Mouse (Mus musculus) limb, embryonic 13.5 days (tissue): Measurements from ENCODE around the gene Thap7. TPM values are rescaled to one million over a fixed set of nuclear protein-coding genes. Genes with fewer than 3 reads are reported as not detected.
"Not testable (repeated sequence)": the region's sequence is repeated elsewhere in the genome, so short reads cannot be mapped to it uniquely, and the experiment has no call there.

Experiments
- ATAC-seq: fragments of 200-750 bp; cut with Nextera tagmentation; 2 replicates; pipeline ENCODE4 v1.8.0; 2017; ENCODE audit warnings: low read depth, moderate number of reproducible peaks, moderate TSS enrichment; ENCODE audit not compliant: low FRiP score
- H3K27ac ChIP-seq: fragments of 300-500 bp; sonication (generic); 2 replicates; pipeline ENCODE4 v1.5.1; 2015; ENCODE audit warnings: inconsistent platforms, mild to moderate bottlenecking, moderate library complexity
- H3K27me3 ChIP-seq: fragments of 300-500 bp; sonication (generic); 2 replicates; pipeline ENCODE4 v1.6.1; 2015; ENCODE audit warnings: mild to moderate bottlenecking, inconsistent platforms
- H3K36me3 ChIP-seq: fragments of 300-500 bp; sonication (generic); 2 replicates; pipeline ENCODE4 v1.6.1; 2015; ENCODE audit warnings: inconsistent platforms, mild to moderate bottlenecking, moderate library complexity
- H3K4me1 ChIP-seq: fragments of 300-500 bp; sonication (generic); 2 replicates; pipeline ENCODE4 v1.6.1; 2015; ENCODE audit warnings: inconsistent platforms
- H3K4me2 ChIP-seq: fragments of 300-500 bp; sonication (generic); replicated peaks from 2 replicates; pipeline ENCODE4 v1.6.1; 2015; ENCODE audit warnings: inconsistent platforms, mild to moderate bottlenecking, moderate library complexity
- H3K4me3 ChIP-seq: fragments of 300-500 bp; sonication (generic); 2 replicates; pipeline ENCODE4 v1.5.1; 2015; ENCODE audit warnings: moderate library complexity, mild to moderate bottlenecking, inconsistent platforms
- H3K9ac ChIP-seq: fragments of 300-500 bp; sonication (generic); 2 replicates; pipeline ENCODE4 v1.6.1; 2015; ENCODE audit warnings: mild to moderate bottlenecking, inconsistent platforms
- H3K9me3 ChIP-seq: fragments of 300-500 bp; sonication (generic); 2 replicates; pipeline ENCODE4 v1.6.1; 2016; ENCODE audit warnings: inconsistent platforms
- WGBS: fragments of 180-500 bp; shearing (Covaris S2); methylation state at CpG from one replicate; pipeline ENCODE4 v1.1.7; 2015; 5-methylcytosine and 5-hydroxymethylcytosine counted together
- polyA plus RNA-seq: library from polyadenylated mRNA; unstranded; fragments of >200 nt; fragmentation: Nextera tagmentation; extraction: Ambion mirVana; gene quantifications from 2 replicates; pipeline ENCODE4 v1.2.1, GENCODE M21; 2015

The Thap7 gene
- polyA plus RNA-seq, 1 experiment from 2014 or later: 75.2 TPM

- Histone ChIP-seq H3K36me3 (no peaks in the 10 kb centered on the region), H3K4me1 (peaks cover 59% of the 10 kb centered on the region), H3K27me3 (peaks cover 21% of the 10 kb centered on the region), H3K27ac (no peak overlapping the region), H3K9ac (0 out of 2 replicates have a peak overlapping the region, but pooled peaks have one; percentile 4), H3K4me3 (no peak overlapping the region), H3K9me3 (no peaks in the 10 kb centered on the region), H3K4me2 (0 out of 2 replicates have a peak overlapping the region, but pooled peaks have one; percentile 2)
- WGBS: 1% methylated on average over 5 of the region's 5 CpGs
- no peak for ATAC-seq
Measured at GRCm38 (mm10) chr16:17557947-17558480, 27.1 kb upstream of the Thap7 start.

GRCm38 (mm10) chr16:17556907-17557306 is 26.0 kb upstream of the Thap7 start:
- no peak for ATAC-seq
- WGBS: 53% methylated on average over 4 of the region's 4 CpGs
- H3K4me1 ChIP-seq: peaks cover 52% of the 10 kb centered on the region
- H3K36me3 ChIP-seq: no peaks in the 10 kb centered on the region
- H3K27me3 ChIP-seq: peaks cover 10% of the 10 kb centered on the region
- H3K4me3 ChIP-seq: no peak overlapping the region
- no peak overlapping the region for H3K9ac ChIP-seq
- no peak overlapping the region for H3K4me2 ChIP-seq
- no peak overlapping the region for H3K27ac ChIP-seq
- no peaks in the 10 kb centered on the region for H3K9me3 ChIP-seq

DNA sequence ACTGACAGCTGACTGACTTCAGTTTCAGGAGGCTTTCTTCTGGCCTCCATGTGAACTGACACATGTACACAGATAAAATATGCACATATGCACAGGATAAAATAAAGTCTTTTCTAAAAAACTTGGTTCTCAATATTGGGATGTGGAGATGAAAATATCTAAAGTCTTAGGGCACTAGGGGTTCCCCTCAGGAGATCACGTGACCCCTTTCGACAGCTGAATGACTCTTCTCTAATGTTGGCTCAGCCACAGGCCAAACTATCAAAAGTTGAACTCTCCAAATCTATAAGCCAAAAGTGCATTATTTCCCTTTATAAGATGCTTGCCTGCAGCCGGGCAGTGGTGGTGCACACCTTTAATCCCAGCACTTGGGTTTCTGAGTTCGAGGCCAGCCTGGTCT is 25.2 kb upstream of the Thap7 start:
- WGBS: 80% methylated on average over 4 of the region's 4 CpGs
- Histone ChIP-seq H3K9me3 (no peaks in the 10 kb centered on the region), H3K4me3 (no peak overlapping the region), H3K36me3 (no peaks in the 10 kb centered on the region), H3K9ac (no peak overlapping the region), H3K4me1 (peaks cover 45% of the 10 kb centered on the region), H3K4me2 (no peak overlapping the region), H3K27ac (no peak overlapping the region), H3K27me3 (peaks cover 10% of the 10 kb centered on the region)
- no peak for ATAC-seq

DNA sequence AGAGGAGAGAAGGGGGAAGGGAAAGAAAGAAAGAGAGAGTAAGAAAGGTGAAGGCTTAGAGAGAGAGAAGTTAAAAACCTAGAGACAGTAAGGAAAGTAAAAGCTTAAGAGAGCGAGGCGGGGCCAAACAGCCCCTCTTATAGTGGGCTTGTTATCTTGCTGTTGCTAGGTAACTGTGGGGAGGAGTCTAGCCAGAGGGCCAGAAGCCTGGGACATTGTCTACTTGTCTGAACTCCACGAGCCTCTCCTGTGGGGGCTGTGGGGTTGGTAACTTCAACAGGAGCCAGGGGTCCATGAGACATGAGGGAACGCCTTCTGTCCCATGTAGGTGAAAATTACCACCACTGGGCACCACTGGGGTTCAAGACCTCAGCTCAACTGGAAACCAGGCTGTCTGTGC is 23.8 kb upstream of the Thap7 start:
- WGBS: 28% methylated on average over 4 of the region's 4 CpGs
- not testable (repeated sequence) for H3K9ac ChIP-seq, H3K4me3 ChIP-seq, H3K27me3 ChIP-seq, H3K9me3 ChIP-seq, H3K36me3 ChIP-seq
- 0 out of 2 replicates have a peak, but pooled peaks have one; percentile 28 for ATAC-seq
- H3K4me1 ChIP-seq: peaks cover 36% of the 10 kb centered on the region
- H3K4me2 ChIP-seq: peak overlapping the region; percentile 54
- peak overlapping the region; percentile 78; the same call in 1 of the 2 replicates for H3K27ac ChIP-seq

DNA sequence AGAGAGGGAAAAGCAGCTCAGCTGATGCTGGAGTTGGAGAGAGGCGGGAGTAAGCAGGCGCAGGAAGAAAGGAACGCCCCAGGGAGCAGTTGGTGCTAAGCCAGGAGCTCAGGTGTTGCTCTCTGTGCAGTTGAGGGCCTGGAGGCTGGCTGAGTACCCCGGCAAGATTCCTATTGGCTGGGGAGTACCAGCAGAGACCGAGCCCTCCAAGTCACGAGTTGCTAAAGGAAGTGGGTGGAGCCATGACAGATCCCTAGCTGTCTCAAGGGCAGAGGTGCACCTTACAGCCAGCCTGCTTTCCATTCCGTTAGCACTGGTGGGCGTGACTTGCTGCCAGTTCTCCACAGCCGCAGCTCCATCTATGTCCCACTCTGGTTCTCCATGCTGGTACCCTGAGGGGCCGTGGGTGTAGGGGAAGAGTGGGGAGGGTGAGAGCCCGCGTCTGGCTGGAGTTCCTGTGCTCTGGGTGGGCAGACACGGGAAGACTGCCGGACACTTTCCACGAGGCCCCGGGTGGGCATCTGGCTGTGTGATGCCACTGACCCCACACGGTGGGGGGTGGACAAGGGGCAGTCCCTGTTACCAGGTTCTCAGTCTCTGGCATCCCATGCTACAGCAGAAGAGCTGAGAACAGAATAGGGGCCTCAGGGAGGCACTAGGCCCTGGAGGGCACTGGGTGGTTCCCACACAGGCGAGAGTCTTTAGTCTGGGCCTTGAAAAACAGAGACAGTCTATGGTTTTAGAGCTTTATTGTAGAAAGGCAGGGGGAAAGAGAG is 23.2 kb upstream of the Thap7 start:
- peak; percentile 93 for ATAC-seq
- Histone ChIP-seq H3K4me2 (peak overlapping the region; percentile 54), H3K27ac (peak overlapping the region; percentile 78), H3K4me1 (peaks cover 32% of the 10 kb centered on the region), H3K27me3 (no peaks in the 10 kb centered on the region; the same call in 1 of the 2 replicates), H3K9ac (peak overlapping the region; percentile 48; the same call in 1 of the 2 replicates), H3K9me3 (no peaks in the 10 kb centered on the region), H3K4me3 (peak overlapping the region; percentile 22), H3K36me3 (no peaks in the 10 kb centered on the region)
- WGBS: 9% methylated on average over 18 of the region's 18 CpGs

DNA sequence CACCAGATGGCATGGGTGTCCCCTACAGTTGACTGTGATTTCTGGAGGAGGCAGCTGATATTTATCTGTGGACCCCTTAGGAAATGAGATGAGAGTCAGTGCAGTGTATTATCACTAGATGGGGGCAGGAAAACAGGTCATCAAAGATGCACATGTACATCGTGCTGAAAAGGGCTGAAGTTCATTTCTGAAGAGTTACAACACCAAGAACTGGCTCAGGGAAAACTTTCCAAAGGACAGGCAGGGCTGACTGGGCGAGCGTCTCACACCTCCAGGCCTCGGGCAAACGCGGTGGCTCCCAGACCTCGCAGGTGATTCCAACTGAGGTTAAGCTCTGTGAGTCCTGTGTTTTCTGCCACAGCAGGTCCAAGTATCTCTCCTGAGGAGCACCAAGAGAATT is 21.9 kb upstream of the Thap7 start:
- Histone ChIP-seq H3K4me1 (peaks cover 21% of the 10 kb centered on the region), H3K27me3 (no peaks in the 10 kb centered on the region; the same call in 1 of the 2 replicates), H3K9ac (no peak overlapping the region), H3K4me2 (no peak overlapping the region), H3K4me3 (no peak overlapping the region), H3K9me3 (0 out of 2 replicates have a peak, but pooled peaks cover under 1% of the 10 kb centered on the region), H3K36me3 (no peaks in the 10 kb centered on the region), H3K27ac (no peak overlapping the region)
- no peak for ATAC-seq
- 75% methylated on average over 7 of the region's 7 CpGs for WGBS

GRCm38 (mm10) chr16:17542632-17543031 is 11.7 kb upstream of the Thap7 start:
- no peaks in the 10 kb centered on the region for H3K4me1 ChIP-seq
- 0 out of 2 replicates have a peak, but pooled peaks cover 1% of the 10 kb centered on the region for H3K9me3 ChIP-seq
- no peak for ATAC-seq
- no peak overlapping the region for H3K4me3 ChIP-seq
- H3K4me2 ChIP-seq: no peak overlapping the region
- WGBS: 63% methylated on average over 2 of the region's 2 CpGs
- no peak overlapping the region for H3K9ac ChIP-seq
- H3K36me3 ChIP-seq: no peaks in the 10 kb centered on the region
- no peak overlapping the region for H3K27ac ChIP-seq
- H3K27me3 ChIP-seq: peaks cover 9% of the 10 kb centered on the region

- Histone ChIP-seq H3K36me3 (no peaks in the 10 kb centered on the region), H3K9ac (no peak overlapping the region), H3K27ac (no peak overlapping the region), H3K4me3 (no peak overlapping the region), H3K9me3 (no peaks in the 10 kb centered on the region), H3K4me2 (no peak overlapping the region), H3K4me1 (peaks cover 7% of the 10 kb centered on the region), H3K27me3 (peaks cover 9% of the 10 kb centered on the region)
- 93% methylated on average over 3 of the region's 3 CpGs for WGBS
- no peak for ATAC-seq
Measured at GRCm38 (mm10) chr16:17536584-17536983, 5.6 kb upstream of the Thap7 start.

GRCm38 (mm10) chr16:17532676-17533329 is 1.9 kb upstream of the Thap7 start:
- no peak overlapping the region for H3K4me2 ChIP-seq
- no peak for ATAC-seq
- H3K9me3 ChIP-seq: no peaks in the 10 kb centered on the region
- 70% methylated on average over 14 of the region's 14 CpGs for WGBS
- peaks cover 13% of the 10 kb centered on the region for H3K36me3 ChIP-seq
- peaks cover 20% of the 10 kb centered on the region for H3K4me1 ChIP-seq
- H3K9ac ChIP-seq: no peak overlapping the region
- no peaks in the 10 kb centered on the region for H3K27me3 ChIP-seq
- no peak overlapping the region for H3K27ac ChIP-seq
- H3K4me3 ChIP-seq: no peak overlapping the region

DNA sequence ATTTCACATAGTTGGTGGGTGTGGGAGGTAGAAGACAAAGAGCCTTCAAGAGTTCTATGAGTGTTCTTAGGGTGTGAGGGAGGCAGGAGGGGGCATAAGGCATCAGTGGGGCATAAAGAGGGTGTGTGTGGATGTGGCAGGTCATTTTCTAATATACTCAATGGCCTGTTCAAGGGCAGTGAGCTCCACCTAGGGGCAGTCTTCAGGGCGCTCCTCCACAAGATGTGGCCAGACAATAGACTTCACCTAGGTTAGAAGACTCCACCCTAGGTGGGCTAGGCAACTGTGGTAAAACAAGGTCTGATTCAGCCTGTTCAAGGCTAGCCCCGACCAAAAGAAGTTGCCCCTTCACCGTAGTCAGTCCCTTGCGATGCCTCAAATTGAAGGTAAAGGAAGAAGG is 1.3 kb upstream of the Thap7 start:
- ATAC-seq: no peak
- Histone ChIP-seq H3K9ac (no peak overlapping the region), H3K4me1 (peaks cover 20% of the 10 kb centered on the region), H3K27me3 (no peaks in the 10 kb centered on the region), H3K27ac (no peak overlapping the region), H3K4me2 (peak overlapping the region; percentile 93; the same call in 1 of the 2 replicates), H3K36me3 (peaks cover 18% of the 10 kb centered on the region), H3K9me3 (no peaks in the 10 kb centered on the region), H3K4me3 (no peak overlapping the region)
- 58% methylated on average over 4 of the region's 4 CpGs for WGBS

DNA sequence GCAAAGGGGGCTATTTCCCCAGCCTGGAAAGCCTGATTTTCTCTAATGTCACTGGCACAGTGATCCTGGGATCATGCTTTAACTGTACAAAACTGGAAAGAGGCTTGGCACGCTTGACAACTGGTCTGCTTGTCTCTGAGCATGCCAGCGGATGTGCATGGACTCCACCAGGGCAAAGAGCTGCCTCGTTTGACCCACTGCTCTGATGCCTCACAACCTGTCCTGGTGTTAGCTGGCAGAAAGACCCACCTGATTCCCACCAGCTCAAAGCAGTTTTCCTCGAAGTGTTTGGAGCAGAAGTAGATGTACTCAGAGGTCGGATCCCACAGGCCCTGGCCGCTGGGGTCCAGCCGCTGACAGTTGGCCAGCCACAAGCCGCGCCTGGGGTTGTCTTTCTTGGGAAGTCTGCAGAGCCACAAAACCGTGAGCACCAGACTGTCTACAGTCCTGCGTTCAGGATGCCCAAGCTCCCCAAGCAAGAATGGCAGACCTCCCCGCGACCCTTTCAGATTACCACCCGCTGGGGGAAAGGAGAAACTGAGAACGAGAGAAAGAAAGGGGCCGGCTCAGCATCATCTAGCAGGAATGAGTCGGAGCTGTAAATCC is 852 bp downstream of the Thap7 start:
- H3K9me3 ChIP-seq: no peaks in the 10 kb centered on the region
- H3K4me2 ChIP-seq: peak overlapping the region; percentile 93
- 17% methylated on average over 17 of the region's 17 CpGs for WGBS
- peaks cover 40% of the 10 kb centered on the region for H3K36me3 ChIP-seq
- 0 out of 2 replicates have a peak, but pooled peaks have one; percentile 1 for ATAC-seq
- H3K9ac ChIP-seq: peak overlapping the region; percentile 90
- H3K4me3 ChIP-seq: peak overlapping the region; percentile 78
- H3K4me1 ChIP-seq: peaks cover 20% of the 10 kb centered on the region
- peak overlapping the region; percentile 96 for H3K27ac ChIP-seq
- no peaks in the 10 kb centered on the region for H3K27me3 ChIP-seq

GRCm38 (mm10) chr16:17528276-17528675 is 2.7 kb downstream of the Thap7 start:
- peaks cover 56% of the 10 kb centered on the region for H3K36me3 ChIP-seq
- no peak for ATAC-seq
- H3K4me2 ChIP-seq: no peak overlapping the region
- 83% methylated on average over 13 of the region's 13 CpGs for WGBS
- no peak overlapping the region for H3K27ac ChIP-seq
- peaks cover 20% of the 10 kb centered on the region for H3K4me1 ChIP-seq
- H3K27me3 ChIP-seq: no peaks in the 10 kb centered on the region
- 0 out of 2 replicates have a peak overlapping the region, but pooled peaks have one; percentile 2 for H3K9ac ChIP-seq
- H3K4me3 ChIP-seq: no peak overlapping the region
- no peaks in the 10 kb centered on the region for H3K9me3 ChIP-seq
